12 mouse cellular contexts compared by ENCODE assay signal in genomic region chr4:59709321-59709720, GRCm38 (mm10).
DNase-seq lines count a peak whose midpoint lies in the region; ATAC-seq lines count a peak whose summit lies in the region.
"Had no signal": no experiment of that assay in that cellular context is flagged by ENCODE, and none has a peak within 500 bp of the region (broad histone marks: within the 10 kb centered on the region; RNA-seq: fewer than 3 reads in every experiment).

No protein-coding gene starts in this region.

- peak; percentile 64 for DNase-seq in 3T3-L1 (ENCODE audit: low read depth, low spot score)
- DNase-seq in adrenal gland, postnatal 10 days = peak; percentile 68
- peak; percentile 25 to 31 for DNase-seq in cerebellum, postnatal 36 days
- DNase-seq in thymus, postnatal 0 days (ENCODE audit: low spot score) = no peak
- DNase-seq in urinary bladder, postnatal 14 days (ENCODE audit: low spot score) = no peak
- no peak for DNase-seq in gastrocnemius, postnatal 4 days (ENCODE audit: low spot score in 2 of 2)

- H3K9me3 ChIP-seq in hindbrain, embryonic 13.5 days = no peaks in the 10 kb centered on the region
- no peaks in the 10 kb centered on the region for H3K9me3 ChIP-seq in hindbrain, embryonic 12.5 days (replicated peaks)
- H3K9me3 ChIP-seq: limb, embryonic 12.5 days had no signal

- H3K27ac ChIP-seq in hindbrain, embryonic 13.5 days = peak overlapping the region; percentile 32; the same call in 1 of the 2 replicates
- no peak overlapping the region for H3K27ac ChIP-seq in hindbrain, embryonic 12.5 days
- H3K27ac ChIP-seq: limb, embryonic 12.5 days; macrophage had no signal

- no peaks in the 10 kb centered on the region for H3K27me3 ChIP-seq in hindbrain, embryonic 13.5 days
- no peaks in the 10 kb centered on the region for H3K27me3 ChIP-seq in hindbrain, embryonic 12.5 days
- H3K27me3 ChIP-seq: limb, embryonic 12.5 days had no signal

- no peak overlapping the region for H3K9ac ChIP-seq in hindbrain, embryonic 13.5 days
- H3K9ac ChIP-seq in hindbrain, embryonic 12.5 days = no peak overlapping the region
- H3K9ac ChIP-seq: limb, embryonic 12.5 days had no signal

- H3K4me1 ChIP-seq in hindbrain, embryonic 13.5 days (replicated peaks) = peaks cover 32% of the 10 kb centered on the region
- H3K4me1 ChIP-seq in hindbrain, embryonic 12.5 days = peaks cover 20% of the 10 kb centered on the region

- no peaks in the 10 kb centered on the region for H3K36me3 ChIP-seq in hindbrain, embryonic 13.5 days
- no peaks in the 10 kb centered on the region for H3K36me3 ChIP-seq in hindbrain, embryonic 12.5 days
- H3K36me3 ChIP-seq: limb, embryonic 12.5 days had no signal

- no peak overlapping the region for H3K4me3 ChIP-seq in hindbrain, embryonic 13.5 days
- H3K4me3 ChIP-seq in hindbrain, embryonic 12.5 days = no peak overlapping the region
- H3K4me3 ChIP-seq: limb, embryonic 12.5 days had no signal

- no peak for ATAC-seq in hindbrain, embryonic 13.5 days (ENCODE audit: low FRiP score)
- no peak for ATAC-seq in hindbrain, embryonic 12.5 days (ENCODE audit: low FRiP score)
- ATAC-seq: activated CD4-positive, CD25-positive, alpha-beta regulatory T cell, adult 4 months; CD4-positive, CD25-positive, alpha-beta regulatory T cell, adult 4 months had no signal

- WGBS in hindbrain, embryonic 13.5 days = 84% methylated on average over 5 of the region's 5 CpGs
- 86% methylated on average over 5 of the region's 5 CpGs for WGBS in hindbrain, embryonic 12.5 days

- no peak overlapping the region for H3K4me2 ChIP-seq in hindbrain, embryonic 13.5 days
- no peak overlapping the region for H3K4me2 ChIP-seq in hindbrain, embryonic 12.5 days (replicated peaks)
- H3K4me2 ChIP-seq: limb, embryonic 12.5 days had no signal

Comparison
In these comparisons a context has a peak if more than half of its experiments do, and no peak if none do; other contexts are left out.
1. DNase-seq: peak in 3T3-L1 (single experiment), adrenal gland, postnatal 10 days (single experiment) and cerebellum, postnatal 36 days (2 of 2); none in thymus, postnatal 0 days (single experiment), urinary bladder, postnatal 14 days (single experiment) and gastrocnemius, postnatal 4 days (0 of 2).